Mouse (Mus musculus) forebrain, embryonic 11.5 days (tissue): ENCODE results near the gene Palm3. TPM values are rescaled to one million over a fixed set of nuclear protein-coding genes. Genes with fewer than 3 reads are reported as not detected.

Experiments
- ATAC-seq: fragments of 200-750 bp; cut with Nextera tagmentation; replicated peaks from 2 replicates; pipeline ENCODE4 v1.8.0; 2017; ENCODE audit warnings: moderate TSS enrichment; ENCODE audit not compliant: low FRiP score
- DNase-seq: peaks from one replicate; pipeline ENCODE4 v3.0.0-alpha.2; 2017; ENCODE audit warnings: low spot score
- H3K27ac ChIP-seq: fragments of 300-500 bp; sonication (generic); 2 replicates; pipeline ENCODE4 v1.5.1; 2014; ENCODE audit warnings: low read depth, low read length
- H3K27me3 ChIP-seq: fragments of 300-500 bp; sonication (generic); 2 replicates; pipeline ENCODE4 v1.6.1; 2014; ENCODE audit warnings: mild to moderate bottlenecking, low read length, mixed read lengths; ENCODE audit not compliant: control insufficient read depth, insufficient read depth
- H3K36me3 ChIP-seq: fragments of 300-500 bp; sonication (generic); 2 replicates; pipeline ENCODE4 v1.6.1; 2014; ENCODE audit warnings: mild to moderate bottlenecking, low read length, moderate library complexity, mixed read lengths; ENCODE audit not compliant: control insufficient read depth, insufficient read depth
- H3K4me1 ChIP-seq: fragments of 300-500 bp; sonication (generic); replicated peaks from 2 replicates; pipeline ENCODE4 v1.6.1; 2014; ENCODE audit warnings: low read length, mixed read lengths; ENCODE audit not compliant: control insufficient read depth, insufficient read depth
- H3K4me2 ChIP-seq: fragments of 300-500 bp; sonication (generic); 2 replicates; pipeline ENCODE4 v1.6.1; 2014; ENCODE audit warnings: low read depth, mild to moderate bottlenecking, low read length, moderate library complexity, mixed read lengths; ENCODE audit not compliant: severe bottlenecking
- H3K4me3 ChIP-seq: fragments of 300-500 bp; sonication (generic); 2 replicates; pipeline ENCODE4 v1.5.1; 2014; ENCODE audit warnings: low read depth, low read length
- H3K9ac ChIP-seq: fragments of 300-500 bp; sonication (generic); 2 replicates; pipeline ENCODE4 v1.6.1; 2014; ENCODE audit warnings: low read length
- H3K9me3 ChIP-seq: fragments of 300-500 bp; sonication (generic); 2 replicates; pipeline ENCODE4 v1.6.1; 2016; ENCODE audit warnings: low read length, mixed read lengths; ENCODE audit not compliant: control insufficient read depth
- WGBS: fragments of 180-500 bp; shearing (Covaris S2); extraction: QIAGEN DNeasy Blood & Tissue Kit; methylation state at CpG from one replicate; pipeline ENCODE4 v1.1.7; 2014; 5-methylcytosine and 5-hydroxymethylcytosine counted together
- polyA plus RNA-seq: library from polyadenylated mRNA; unstranded; fragments of >200 nt; fragmentation: Nextera tagmentation; extraction: Ambion mirVana; gene quantifications from 2 replicates; pipeline ENCODE4 v1.2.1, GENCODE M21; 2014

Palm3 gene
- polyA plus RNA-seq, 1 experiment from 2014 or later: 2.5 TPM

DNA sequence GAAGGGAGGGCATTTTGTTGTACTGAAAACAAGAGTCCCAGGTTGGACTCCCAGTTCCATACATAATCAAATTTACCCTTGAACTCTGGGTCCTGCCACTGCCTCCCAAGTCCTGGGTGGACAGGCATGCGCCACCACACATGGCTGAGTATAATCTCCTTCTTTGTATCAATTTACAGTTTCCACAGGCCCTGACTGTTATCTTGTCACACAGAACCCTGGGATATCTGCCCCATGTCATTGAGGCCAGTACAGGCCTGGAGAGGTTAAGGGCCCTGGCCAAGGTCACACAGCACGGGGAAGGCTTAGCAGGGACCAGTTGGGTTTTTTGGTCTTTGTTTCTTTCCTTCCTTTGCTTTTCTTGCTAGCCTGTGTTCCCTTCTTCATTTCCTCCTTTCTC lies 28.8 kb upstream of the Palm3 start:
- H3K27ac ChIP-seq: no peak overlapping the region
- H3K9ac ChIP-seq: no peak overlapping the region
- H3K36me3 ChIP-seq: no peaks in the 10 kb centered on the region; the same call in 1 of the 2 replicates
- 0 out of 2 replicates have a peak, but pooled peaks cover 3% of the 10 kb centered on the region for H3K4me1 ChIP-seq
- WGBS: 86% methylated on average over 2 of the region's 2 CpGs
- no peak overlapping the region for H3K4me3 ChIP-seq
- no peaks in the 10 kb centered on the region for H3K9me3 ChIP-seq
- H3K27me3 ChIP-seq: no peaks in the 10 kb centered on the region
- no peak for DNase-seq
- ATAC-seq: no peak
- H3K4me2 ChIP-seq: no peak overlapping the region

DNA sequence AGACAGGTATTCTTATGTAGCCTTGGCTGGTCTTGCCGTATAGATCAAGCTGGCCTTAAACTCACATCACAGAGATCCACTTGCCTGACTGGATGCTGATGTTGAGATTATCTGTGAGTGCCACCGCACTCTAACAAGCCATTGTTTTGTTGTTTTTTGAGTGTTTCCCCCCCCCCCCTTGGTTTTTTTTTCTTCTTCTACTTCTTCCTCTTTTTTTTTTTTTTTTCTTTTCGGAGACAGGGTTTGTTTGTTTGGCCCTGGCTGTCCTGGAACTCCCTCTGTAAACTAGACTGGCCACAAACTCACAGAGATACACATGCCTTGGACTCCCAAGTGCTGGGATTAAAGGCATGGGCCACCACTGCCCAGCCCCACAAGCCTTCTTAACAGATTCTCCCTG lies 27.2 kb upstream of the Palm3 start:
- peaks cover 6% of the 10 kb centered on the region for H3K4me1 ChIP-seq
- WGBS: 97% methylated on average over 3 of the region's 3 CpGs
- ATAC-seq: no peak
- no peaks in the 10 kb centered on the region for H3K9me3 ChIP-seq
- no peak overlapping the region for H3K9ac ChIP-seq
- DNase-seq: no peak
- no peaks in the 10 kb centered on the region for H3K27me3 ChIP-seq
- no peaks in the 10 kb centered on the region; the same call in 1 of the 2 replicates for H3K36me3 ChIP-seq
- no peak overlapping the region for H3K4me3 ChIP-seq
- no peak overlapping the region for H3K27ac ChIP-seq
- no peak overlapping the region for H3K4me2 ChIP-seq

DNA sequence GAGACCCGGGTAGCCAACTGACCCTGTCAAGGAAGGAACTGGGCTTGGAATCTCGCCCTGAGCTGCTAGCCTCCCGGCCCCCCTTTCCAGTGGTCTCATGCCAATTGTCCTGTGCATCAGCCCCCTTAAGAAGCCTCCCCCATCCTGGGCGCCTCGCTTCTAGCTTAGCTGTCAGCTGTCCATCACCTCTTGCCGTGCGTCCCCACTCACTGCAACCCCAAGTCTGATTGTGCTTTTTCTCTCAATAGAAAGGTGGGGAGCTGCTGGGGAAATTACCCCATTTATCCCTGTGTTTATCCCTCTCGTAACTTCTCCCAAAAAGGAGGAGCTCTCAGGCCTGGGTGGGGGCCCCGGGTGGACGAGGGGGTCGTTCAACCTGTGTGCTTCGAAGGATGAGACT lies 25.3 kb upstream of the Palm3 start:
- Histone ChIP-seq H3K27me3 (peaks cover 13% of the 10 kb centered on the region; the same call in 1 of the 2 replicates), H3K4me2 (peak overlapping the region; percentile 71; the same call in 1 of the 2 replicates), H3K4me3 (no peak overlapping the region; the same call in 1 of the 2 replicates), H3K4me1 (peaks cover 10% of the 10 kb centered on the region), H3K36me3 (no peaks in the 10 kb centered on the region; the same call in 1 of the 2 replicates), H3K27ac (no peak overlapping the region), H3K9ac (0 out of 2 replicates have a peak overlapping the region, but pooled peaks have one; percentile 20), H3K9me3 (no peaks in the 10 kb centered on the region)
- no peak for DNase-seq
- WGBS: 11% methylated on average over 12 of the region's 12 CpGs
- ATAC-seq: no peak

DNA sequence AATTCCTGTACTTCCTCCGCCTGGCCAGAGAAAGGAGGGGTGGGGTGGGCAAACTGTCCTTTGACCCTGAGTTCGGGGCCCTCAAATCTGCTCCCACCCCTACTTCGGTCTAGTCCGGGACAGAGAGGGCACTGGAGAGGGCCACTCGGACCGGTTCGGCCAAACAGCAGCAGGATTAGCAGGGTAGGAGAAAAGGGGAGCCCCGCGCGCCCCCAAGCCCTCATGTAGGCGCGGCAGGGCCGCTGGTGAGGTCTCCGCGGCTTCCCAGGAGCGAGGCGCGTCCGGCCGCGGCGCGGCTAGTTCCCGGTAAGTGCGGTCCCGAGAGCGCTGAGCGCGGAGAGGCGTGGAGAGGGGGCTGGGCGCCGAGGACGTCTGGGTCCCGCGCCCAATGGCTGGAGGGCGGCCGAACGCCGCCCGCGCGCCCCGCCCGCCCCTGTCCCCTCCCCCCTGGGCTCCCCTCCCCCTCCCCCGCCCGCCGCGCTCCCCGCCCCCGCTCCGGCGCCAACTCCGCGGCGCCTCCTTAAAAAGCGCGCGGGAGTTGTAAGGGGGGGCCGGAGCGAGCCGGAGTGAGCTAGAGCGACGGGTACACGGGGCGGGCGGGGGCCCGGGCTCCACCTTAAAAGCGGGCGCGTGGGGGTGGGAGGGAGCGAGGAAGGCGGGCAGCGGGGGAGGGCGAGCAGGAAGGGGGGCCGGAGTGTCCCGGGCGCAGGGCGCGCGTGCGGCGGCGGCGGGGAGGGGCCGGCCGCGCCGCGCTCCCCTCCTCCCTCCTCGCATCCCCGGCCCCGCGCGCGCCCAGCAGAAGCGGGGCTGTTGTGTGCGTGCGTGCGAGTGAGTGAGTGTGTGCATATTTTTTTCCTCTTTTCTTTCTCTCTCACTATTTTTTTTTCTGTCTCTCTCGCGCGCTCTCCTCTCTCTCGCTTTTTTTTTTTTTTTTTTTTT lies 24.4 kb upstream of the Palm3 start:
- WGBS: under 1% methylated on average over 40 of the region's 103 CpGs
- Histone ChIP-seq H3K4me1 (peaks cover 15% of the 10 kb centered on the region), H3K4me3 (peak overlapping the region; percentile 66), H3K36me3 (no peaks in the 10 kb centered on the region; the same call in 1 of the 2 replicates), H3K27ac (peak overlapping the region; percentile 95), H3K4me2 (peak overlapping the region; percentile 71), H3K27me3 (peaks cover 20% of the 10 kb centered on the region), H3K9me3 (no peaks in the 10 kb centered on the region), H3K9ac (peak overlapping the region; percentile 90)
- DNase-seq (peak; percentile 95), ATAC-seq (peak; percentile 85)

DNA sequence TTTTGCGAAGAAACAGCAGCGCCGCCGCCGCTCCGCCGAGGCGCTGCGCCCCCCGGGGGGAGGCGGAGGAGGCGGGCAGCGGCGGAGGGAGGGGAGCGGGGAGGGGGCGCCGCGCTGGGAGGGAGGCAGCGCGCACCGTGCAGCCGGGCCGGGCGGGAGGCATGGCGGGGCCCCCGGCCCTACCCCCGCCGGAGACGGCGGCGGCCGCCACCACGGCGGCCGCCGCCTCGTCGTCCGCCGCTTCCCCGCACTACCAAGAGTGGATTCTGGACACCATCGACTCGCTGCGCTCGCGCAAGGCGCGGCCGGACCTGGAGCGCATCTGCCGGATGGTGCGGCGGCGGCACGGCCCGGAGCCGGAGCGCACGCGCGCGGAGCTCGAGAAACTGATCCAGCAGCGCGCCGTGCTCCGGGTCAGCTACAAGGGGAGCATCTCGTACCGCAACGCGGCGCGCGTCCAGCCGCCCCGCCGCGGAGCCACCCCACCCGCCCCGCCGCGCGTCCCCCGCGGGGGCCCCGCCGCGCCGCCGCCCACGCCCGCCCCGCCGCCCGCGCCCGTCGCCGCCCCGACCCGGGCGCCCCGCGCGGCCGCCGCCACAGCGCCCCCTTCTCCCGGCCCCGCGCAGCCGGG lies 23.6 kb upstream of the Palm3 start, which contains the start of gene Samd1:
Gene Samd1, plus strand, starts transcription at position 162 of the 631 bp plus-strand sequence.
- Histone ChIP-seq H3K4me1 (peaks cover 17% of the 10 kb centered on the region), H3K36me3 (no peaks in the 10 kb centered on the region; the same call in 1 of the 2 replicates), H3K4me3 (peak within 1 kb of the TSS; percentile 66), H3K27me3 (peaks cover 24% of the 10 kb centered on the region), H3K4me2 (peak within 1 kb of the TSS; percentile 77), H3K9me3 (no peaks in the 10 kb centered on the region), H3K27ac (peak within 1 kb of the TSS; percentile 95), H3K9ac (peak within 1 kb of the TSS; percentile 90)
- ATAC-seq: peak; percentile 8; the same call in 1 of the 2 replicates
- under 1% methylated on average over 42 of the region's 112 CpGs for WGBS
- DNase-seq: peak; percentile 83

DNA sequence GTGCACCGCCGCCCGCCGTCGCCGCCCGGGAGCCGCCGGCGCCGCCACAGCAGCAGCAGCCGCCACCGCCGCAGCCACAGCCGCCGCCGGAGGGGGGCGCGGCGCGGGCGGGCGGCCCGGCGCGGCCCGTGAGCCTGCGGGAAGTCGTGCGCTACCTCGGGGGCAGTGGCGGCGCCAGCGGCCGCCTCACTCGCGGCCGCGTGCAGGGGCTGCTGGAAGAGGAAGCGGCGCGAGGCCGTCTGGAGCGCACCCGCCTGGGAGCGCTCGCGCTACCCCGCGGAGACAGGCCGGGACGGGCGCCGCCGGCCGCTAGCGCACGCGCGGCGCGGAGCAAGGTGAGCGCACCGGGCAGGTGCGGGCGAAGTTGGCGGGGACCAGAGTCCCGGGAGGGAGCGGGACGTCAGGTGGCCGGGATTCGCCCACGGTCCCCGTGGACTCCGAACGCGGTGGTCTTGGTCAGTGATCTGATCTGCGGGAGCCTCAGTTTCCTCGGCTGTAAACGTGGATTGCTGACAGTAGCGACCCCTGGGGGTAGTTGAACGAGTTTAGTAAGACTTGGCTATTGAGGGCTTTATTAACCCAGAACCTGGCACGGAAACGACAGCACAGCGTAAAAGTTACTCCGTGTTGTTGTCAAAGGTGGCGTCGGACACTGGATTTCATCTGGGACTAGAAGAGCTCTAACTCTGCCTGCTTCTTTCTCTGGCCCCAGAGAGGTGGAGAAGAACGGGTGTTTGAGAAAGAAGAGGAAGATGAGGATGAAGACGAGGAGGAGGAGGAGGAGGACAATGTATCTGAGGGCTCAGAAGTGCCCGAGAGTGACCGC lies 22.8 kb upstream of the Palm3 start:
- peak overlapping the region; percentile 68 for H3K9ac ChIP-seq
- ATAC-seq: no peak
- no peaks in the 10 kb centered on the region for H3K9me3 ChIP-seq
- peak overlapping the region; percentile 77 for H3K4me2 ChIP-seq
- H3K36me3 ChIP-seq: no peaks in the 10 kb centered on the region; the same call in 1 of the 2 replicates
- peak overlapping the region; percentile 72 for H3K27ac ChIP-seq
- H3K4me1 ChIP-seq: peaks cover 17% of the 10 kb centered on the region
- H3K4me3 ChIP-seq: peak overlapping the region; percentile 66
- under 1% methylated on average over 65 of the region's 92 CpGs for WGBS
- DNase-seq: peak; percentile 80
- peaks cover 26% of the 10 kb centered on the region for H3K27me3 ChIP-seq

DNA sequence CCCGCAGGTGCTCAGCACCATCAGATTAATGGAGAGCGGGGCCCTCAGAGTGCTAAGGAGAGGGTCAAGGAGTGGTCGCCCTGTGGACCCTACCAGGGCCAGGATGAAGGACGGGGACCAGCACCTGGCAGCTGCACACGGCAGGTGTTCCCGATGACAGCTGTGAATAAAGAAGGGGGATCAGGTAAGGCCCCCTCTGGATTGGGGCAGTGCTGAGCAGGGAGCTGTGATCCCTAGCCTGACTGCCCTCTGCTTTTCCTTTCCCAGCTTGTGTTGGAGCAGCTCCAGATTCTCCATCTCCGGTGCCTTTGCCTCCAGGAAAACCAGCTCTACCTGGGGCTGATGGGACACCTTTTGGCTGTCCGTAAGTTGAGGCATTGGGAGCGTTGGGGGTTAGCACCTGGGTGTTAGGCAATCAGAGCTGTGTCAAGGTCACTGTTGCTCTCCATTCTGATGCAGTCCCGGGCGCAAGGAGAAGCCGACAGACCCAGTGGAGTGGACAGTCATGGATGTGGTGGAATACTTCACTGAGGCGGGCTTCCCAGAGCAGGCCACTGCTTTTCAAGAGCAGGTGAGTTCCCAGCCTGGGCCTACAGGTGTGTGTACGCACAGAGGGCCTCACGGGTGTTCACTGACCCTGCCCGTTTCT lies 22.1 kb upstream of the Palm3 start:
- Histone ChIP-seq H3K4me3 (peak overlapping the region; percentile 66), H3K36me3 (no peaks in the 10 kb centered on the region; the same call in 1 of the 2 replicates), H3K27ac (no peak overlapping the region), H3K9me3 (no peaks in the 10 kb centered on the region), H3K27me3 (peaks cover 26% of the 10 kb centered on the region), H3K4me1 (peaks cover 18% of the 10 kb centered on the region), H3K9ac (peak overlapping the region; percentile 68), H3K4me2 (peak overlapping the region; percentile 77)
- DNase-seq: no peak
- WGBS: 67% methylated on average over 16 of the region's 16 CpGs
- ATAC-seq: no peak
